Mouse (Mus musculus): ENCODE measurements around the gene Ngly1.

Ngly1 gene

GRCm38 (mm10) chr14:16328959-16329480, 79.9 kb downstream of the Ngly1 start:
- DNase-seq (ENCODE audit: low read depth, low spot score): no peak

- DNase-seq (ENCODE audit: low read depth, low spot score): no peak
Measured at GRCm38 (mm10) chr14:16329756-16330155, 80.7 kb downstream of the Ngly1 start.

- DNase-seq (ENCODE audit: low read depth, low spot score): no peak
Measured at GRCm38 (mm10) chr14:16334260-16334659, 85.2 kb downstream of the Ngly1 start.

GRCm38 (mm10) chr14:16335835-16336417, 86.8 kb downstream of the Ngly1 start:
- no peak for DNase-seq (ENCODE audit: low read depth, low spot score)

- DNase-seq (ENCODE audit: low read depth, low spot score): no peak
Measured at GRCm38 (mm10) chr14:16347505-16347904, 98.4 kb downstream of the Ngly1 start.

GRCm38 (mm10) chr14:16359704-16360103, 110.6 kb downstream of the Ngly1 start:
- no peak for DNase-seq (ENCODE audit: low read depth, low spot score)

Data from c-Kit-negative CD71-positive TER-119-positive erythroid progenitor cells, embryonic 14.5 days (primary cell).